Comparison of ENCODE assay signal across 17 mouse cellular contexts in the genomic region with DNA sequence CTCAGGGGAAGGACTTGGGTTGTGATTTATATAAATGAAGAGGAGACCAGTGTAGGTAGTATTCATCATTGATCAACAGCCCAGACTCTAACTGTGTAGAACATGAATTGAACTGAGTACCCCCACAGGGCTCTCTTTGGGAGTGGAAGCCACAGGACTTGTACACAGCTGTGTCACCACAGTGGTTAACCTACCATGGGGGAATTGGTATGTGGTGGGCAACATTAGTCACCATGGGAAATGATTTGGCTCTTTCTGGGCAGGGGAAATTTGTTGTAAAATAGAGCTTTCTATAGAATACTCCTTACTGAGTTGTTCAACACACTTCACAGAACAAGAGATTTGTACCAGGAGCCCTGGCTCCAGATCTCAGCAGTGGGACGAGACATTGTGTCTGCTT.
"Had no signal": no experiment of that assay in that cellular context is flagged by ENCODE, and none has a peak within 500 bp of the region (broad histone marks: within the 10 kb centered on the region; RNA-seq: fewer than 3 reads in every experiment).

No protein-coding gene starts in this region.

- DNase-seq: lung, adult 18-20 months; lung, embryonic 14.5 days; lung, postnatal 10 days; lung, postnatal 4 days; retina, postnatal 1 day; right cerebral cortex, adult 18-20 months; right cerebral cortex, postnatal 25 days; right cerebral cortex, postnatal 4 days; spleen, adult 18-20 months; thymus, adult 18-20 months; thymus, postnatal 14 days; thymus, postnatal 36 days had no signal

- H3K27ac ChIP-seq: midbrain, embryonic 13.5 days; midbrain, embryonic 15.5 days; neural tube, embryonic 12.5 days had no signal

- H3K9me3 ChIP-seq: midbrain, embryonic 13.5 days; midbrain, embryonic 15.5 days; neural tube, embryonic 12.5 days had no signal

- H3K9ac ChIP-seq: lung, embryonic 14.5 days; midbrain, embryonic 13.5 days; midbrain, embryonic 15.5 days; neural tube, embryonic 12.5 days had no signal

- H3K4me1 ChIP-seq: midbrain, embryonic 13.5 days; midbrain, embryonic 15.5 days; neural tube, embryonic 12.5 days had no signal

- H3K36me3 ChIP-seq: midbrain, embryonic 13.5 days; midbrain, embryonic 15.5 days; neural tube, embryonic 12.5 days had no signal

- H3K27me3 ChIP-seq: midbrain, embryonic 13.5 days; midbrain, embryonic 15.5 days; neural tube, embryonic 12.5 days had no signal

- ATAC-seq: midbrain, embryonic 13.5 days; midbrain, embryonic 15.5 days had no signal

- H3K4me3 ChIP-seq: megakaryocyte, embryonic 14.5 days; midbrain, embryonic 13.5 days; midbrain, embryonic 15.5 days; neural tube, embryonic 12.5 days had no signal

- H3K4me2 ChIP-seq: lung, embryonic 14.5 days; midbrain, embryonic 11.5 days; midbrain, embryonic 13.5 days; midbrain, embryonic 15.5 days; neural tube, embryonic 12.5 days had no signal
